Mouse (Mus musculus): ENCODE measurements around the gene Akain1. TPM values are rescaled to one million over a fixed set of nuclear protein-coding genes. Genes with fewer than 3 reads are reported as not detected.

The Akain1 gene
- not detected for polyA plus RNA-seq (2017; shearing (Covaris generic))

GRCm38 (mm10) chr17:69438990-69439491 lies at the start of gene Akain1:
Gene Akain1, plus strand, starts transcription at chr17:69439326.

Other genes starting within 250 kb of the Akain1 start
- 17.0 TPM for gene Zbtb14, start 56.3 kb upstream of the Akain1 start, polyA plus RNA-seq (2017; shearing (Covaris generic))